Mouse (Mus musculus): ENCODE measurements around the gene Nup210l. TPM values are rescaled to one million over a fixed set of nuclear protein-coding genes. Genes with fewer than 3 reads are reported as not detected.

Nup210l gene
- polyA plus RNA-seq, 1 experiment from 2014 or later = not detected

GRCm38 (mm10) chr3:90080498-90080863 is 23.5 kb upstream of the Nup210l start:
- 0 out of 2 replicates have a peak, but pooled peaks have one; percentile 3 for TF ChIP-seq CTCF (IDR thresholded peaks at IDR 0.05; ENCODE audit: low read depth)
- no peak for ATAC-seq
- peak overlapping the region; percentile 93 for H3K9ac ChIP-seq (ENCODE audit: low read depth, low read length)
- 0% methylated on average over 6 of the region's 6 CpGs for WGBS
- peak overlapping the region; percentile 94 for H3K4me3 ChIP-seq (ENCODE audit: low read depth, low read length)
- peak overlapping the region; percentile 72 for H3K4me2 ChIP-seq (replicated peaks; ENCODE audit: low read depth)
- H3K27ac ChIP-seq (ENCODE audit: low read depth, low read length) = peak overlapping the region; percentile 99
- H3K9me3 ChIP-seq (ENCODE audit: control insufficient read depth) = no peaks in the 10 kb centered on the region
- peaks cover 17% of the 10 kb centered on the region; the same call in 1 of the 2 replicates for H3K4me1 ChIP-seq (replicated peaks; ENCODE audit: control insufficient read depth, insufficient read depth, low read length)
- no peaks in the 10 kb centered on the region for H3K36me3 ChIP-seq (ENCODE audit: control insufficient read depth, insufficient read depth)
- H3K27me3 ChIP-seq (replicated peaks; ENCODE audit: control insufficient read depth, insufficient read depth, low read length) = no peaks in the 10 kb centered on the region

GRCm38 (mm10) chr3:90081365-90082240 is 22.3 kb upstream of the Nup210l start:
- Histone ChIP-seq H3K9ac (ENCODE audit: low read depth, low read length) (peak overlapping the region; percentile 28; the same call in 1 of the 2 replicates), H3K9me3 (ENCODE audit: control insufficient read depth) (no peaks in the 10 kb centered on the region), H3K27me3 (replicated peaks; ENCODE audit: control insufficient read depth, insufficient read depth, low read length) (no peaks in the 10 kb centered on the region), H3K4me1 (replicated peaks; ENCODE audit: control insufficient read depth, insufficient read depth, low read length) (peaks cover 17% of the 10 kb centered on the region; the same call in 1 of the 2 replicates), H3K4me2 (replicated peaks; ENCODE audit: low read depth) (peak overlapping the region; percentile 72), H3K27ac (ENCODE audit: low read depth, low read length) (peak overlapping the region; percentile 80), H3K4me3 (ENCODE audit: low read depth, low read length) (peak overlapping the region; percentile 94), H3K36me3 (ENCODE audit: control insufficient read depth, insufficient read depth) (peaks cover 10% of the 10 kb centered on the region; the same call in 1 of the 2 replicates)
- WGBS = 28% methylated on average over 5 of the region's 5 CpGs
- peak; percentile 57 for TF ChIP-seq CTCF (IDR thresholded peaks at IDR 0.05; ENCODE audit: low read depth)
- ATAC-seq = peak; percentile 69

- Histone ChIP-seq H3K9ac (ENCODE audit: low read depth, low read length) (peak overlapping the region; percentile 18; the same call in 1 of the 2 replicates), H3K27ac (ENCODE audit: low read depth, low read length) (peak overlapping the region; percentile 80), H3K4me1 (replicated peaks; ENCODE audit: control insufficient read depth, insufficient read depth, low read length) (peaks cover 17% of the 10 kb centered on the region; the same call in 1 of the 2 replicates), H3K36me3 (ENCODE audit: control insufficient read depth, insufficient read depth) (peaks cover 24% of the 10 kb centered on the region), H3K9me3 (ENCODE audit: control insufficient read depth) (no peaks in the 10 kb centered on the region), H3K4me2 (replicated peaks; ENCODE audit: low read depth) (peak overlapping the region; percentile 72), H3K4me3 (ENCODE audit: low read depth, low read length) (peak overlapping the region; percentile 21), H3K27me3 (replicated peaks; ENCODE audit: control insufficient read depth, insufficient read depth, low read length) (no peaks in the 10 kb centered on the region)
- WGBS = 10% methylated on average over 5 of the region's 5 CpGs
- no peak for ATAC-seq
- no peak for TF ChIP-seq CTCF (IDR thresholded peaks at IDR 0.05; ENCODE audit: low read depth)
These were observed 20.9 kb upstream of the Nup210l start for GRCm38 (mm10) chr3:90083034-90083433.

GRCm38 (mm10) chr3:90083698-90084324 is 20.1 kb upstream of the Nup210l start:
- Histone ChIP-seq H3K36me3 (ENCODE audit: control insufficient read depth, insufficient read depth) (peaks cover 32% of the 10 kb centered on the region), H3K27me3 (replicated peaks; ENCODE audit: control insufficient read depth, insufficient read depth, low read length) (no peaks in the 10 kb centered on the region), H3K4me3 (ENCODE audit: low read depth, low read length) (no peak overlapping the region), H3K4me1 (replicated peaks; ENCODE audit: control insufficient read depth, insufficient read depth, low read length) (peaks cover 16% of the 10 kb centered on the region; the same call in 1 of the 2 replicates), H3K9ac (ENCODE audit: low read depth, low read length) (peak overlapping the region; percentile 12; the same call in 1 of the 2 replicates), H3K4me2 (replicated peaks; ENCODE audit: low read depth) (peak overlapping the region; percentile 72), H3K9me3 (ENCODE audit: control insufficient read depth) (no peaks in the 10 kb centered on the region), H3K27ac (ENCODE audit: low read depth, low read length) (peak overlapping the region; percentile 80)
- WGBS = 18% methylated on average over 3 of the region's 3 CpGs
- ATAC-seq = no peak
- 0 out of 2 replicates have a peak, but pooled peaks have one; percentile 12 for TF ChIP-seq CTCF (IDR thresholded peaks at IDR 0.05; ENCODE audit: low read depth)

- Histone ChIP-seq H3K36me3 (ENCODE audit: control insufficient read depth, insufficient read depth) (peaks cover 42% of the 10 kb centered on the region), H3K4me1 (replicated peaks; ENCODE audit: control insufficient read depth, insufficient read depth, low read length) (peaks cover 13% of the 10 kb centered on the region; the same call in 1 of the 2 replicates), H3K9ac (ENCODE audit: low read depth, low read length) (no peak overlapping the region), H3K27me3 (replicated peaks; ENCODE audit: control insufficient read depth, insufficient read depth, low read length) (no peaks in the 10 kb centered on the region), H3K4me2 (replicated peaks; ENCODE audit: low read depth) (no peak overlapping the region), H3K27ac (ENCODE audit: low read depth, low read length) (no peak overlapping the region), H3K4me3 (ENCODE audit: low read depth, low read length) (no peak overlapping the region), H3K9me3 (ENCODE audit: control insufficient read depth) (no peaks in the 10 kb centered on the region)
- 40% methylated on average over 4 of the region's 4 CpGs for WGBS
- no peak for TF ChIP-seq CTCF (IDR thresholded peaks at IDR 0.05; ENCODE audit: low read depth)
- ATAC-seq = no peak
These were observed 19.1 kb upstream of the Nup210l start for GRCm38 (mm10) chr3:90084790-90085189.

- H3K4me1 ChIP-seq (replicated peaks; ENCODE audit: control insufficient read depth, insufficient read depth, low read length) = peaks cover 13% of the 10 kb centered on the region; the same call in 1 of the 2 replicates
- no peak overlapping the region for H3K4me3 ChIP-seq (ENCODE audit: low read depth, low read length)
- peaks cover 47% of the 10 kb centered on the region for H3K36me3 ChIP-seq (ENCODE audit: control insufficient read depth, insufficient read depth)
- H3K9ac ChIP-seq (ENCODE audit: low read depth, low read length) = no peak overlapping the region
- H3K4me2 ChIP-seq (replicated peaks; ENCODE audit: low read depth) = no peak overlapping the region
- no peak for ATAC-seq
- no peak for TF ChIP-seq CTCF (IDR thresholded peaks at IDR 0.05; ENCODE audit: low read depth)
- no peaks in the 10 kb centered on the region for H3K9me3 ChIP-seq (ENCODE audit: control insufficient read depth)
- 59% methylated on average over 6 of the region's 6 CpGs for WGBS
- no peaks in the 10 kb centered on the region for H3K27me3 ChIP-seq (replicated peaks; ENCODE audit: control insufficient read depth, insufficient read depth, low read length)
- H3K27ac ChIP-seq (ENCODE audit: low read depth, low read length) = no peak overlapping the region
These were observed 18.7 kb upstream of the Nup210l start for GRCm38 (mm10) chr3:90085281-90085680.
